Comparison of ENCODE assay signal across 16 mouse cellular contexts in the genomic region with DNA sequence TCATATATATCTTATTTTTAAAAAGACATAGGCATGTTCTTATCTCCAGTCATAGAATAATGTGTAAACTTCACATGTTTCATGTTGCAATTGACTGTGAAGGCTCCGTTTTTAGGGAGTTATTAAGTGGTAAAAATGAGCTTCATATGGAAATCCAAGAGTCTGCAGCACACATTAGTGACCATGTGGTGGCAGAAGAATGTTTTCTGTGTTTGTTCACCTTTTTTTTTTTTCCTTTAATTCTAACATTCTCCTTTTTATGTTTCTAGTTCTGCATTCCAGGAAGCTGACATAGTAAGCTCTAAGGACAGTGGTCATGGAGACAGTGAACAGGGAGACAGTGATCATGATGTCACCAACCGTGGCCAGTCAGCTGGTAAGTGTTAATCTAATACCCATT. TPM values are rescaled to one million over a fixed set of nuclear protein-coding genes. Genes with fewer than 3 reads are reported as not detected.
DNase-seq lines count a peak whose midpoint lies in the region; ATAC-seq and TF ChIP-seq lines count a peak whose summit lies in the region.
"Had no signal": no experiment of that assay in that cellular context is flagged by ENCODE, and none has a peak within 500 bp of the region (broad histone marks: within the 10 kb centered on the region; RNA-seq: fewer than 3 reads in every experiment).

No protein-coding gene starts in this region.

- peak overlapping the region; percentile 21; the same call in 1 of the 2 replicates for H3K4me2 ChIP-seq in limb, embryonic 13.5 days (replicated peaks)
- H3K4me2 ChIP-seq in forebrain, postnatal 0 days (ENCODE audit: low read depth): peak overlapping the region; percentile 92
- H3K4me2 ChIP-seq in neural tube, embryonic 14.5 days (ENCODE audit: low read depth, low read length): peak overlapping the region; percentile 49
- H3K4me2 ChIP-seq: liver, embryonic 13.5 days had no signal

- ATAC-seq in limb, embryonic 13.5 days (ENCODE audit: low FRiP score, low read depth): no peak
- no peak for ATAC-seq in forebrain, postnatal 0 days
- ATAC-seq in neural tube, embryonic 14.5 days (ENCODE audit: low read depth): no peak
- ATAC-seq in monocyte, adult 5-6 weeks (replicated peaks; ENCODE audit: insufficient number of reproducible peaks, low FRiP score, low TSS enrichment, poor library complexity, severe bottlenecking): no peak

- no peak overlapping the region for H3K9ac ChIP-seq in limb, embryonic 13.5 days
- H3K9ac ChIP-seq in forebrain, postnatal 0 days: no peak overlapping the region
- H3K9ac ChIP-seq in neural tube, embryonic 14.5 days (replicated peaks; ENCODE audit: low read depth, low read length): no peak overlapping the region
- H3K9ac ChIP-seq: liver, embryonic 13.5 days had no signal

- H3K27ac ChIP-seq in limb, embryonic 13.5 days: no peak overlapping the region
- no peak overlapping the region for H3K27ac ChIP-seq in limb, embryonic 10.5 days
- no peak overlapping the region for H3K27ac ChIP-seq in cortical plate, adult 2 months (ENCODE audit: insufficient read depth, low read length)
- no peak overlapping the region for H3K27ac ChIP-seq in forebrain, postnatal 0 days (ENCODE audit: low read depth, low read length)
- no peak overlapping the region for H3K27ac ChIP-seq in neural tube, embryonic 14.5 days (ENCODE audit: low read depth, low read length)
- H3K27ac ChIP-seq: heart, embryonic 10.5 days; liver, embryonic 13.5 days had no signal

- no peak overlapping the region for H3K4me3 ChIP-seq in limb, embryonic 13.5 days
- no peak overlapping the region for H3K4me3 ChIP-seq in limb, embryonic 10.5 days
- peak overlapping the region; percentile 92 for H3K4me3 ChIP-seq in cortical plate, adult 2 months (ENCODE audit: insufficient read depth, low read length)
- H3K4me3 ChIP-seq in forebrain, postnatal 0 days (ENCODE audit: low read depth, low read length): peak overlapping the region; percentile 9
- no peak overlapping the region for H3K4me3 ChIP-seq in neural tube, embryonic 14.5 days (ENCODE audit: low read depth, low read length)
- H3K4me3 ChIP-seq: heart, embryonic 10.5 days; liver, embryonic 13.5 days had no signal

- TF ChIP-seq POLR2A in cortical plate, adult 2 months (IDR thresholded peaks at IDR 0.05; ENCODE audit: extremely low read depth, insufficient read depth, low read length): no peak

- no peaks in the 10 kb centered on the region for H3K36me3 ChIP-seq in limb, embryonic 13.5 days
- no peaks in the 10 kb centered on the region for H3K36me3 ChIP-seq in limb, embryonic 10.5 days
- H3K36me3 ChIP-seq in forebrain, postnatal 0 days (ENCODE audit: insufficient read depth): no peaks in the 10 kb centered on the region; the same call in 1 of the 2 replicates
- no peaks in the 10 kb centered on the region for H3K36me3 ChIP-seq in neural tube, embryonic 14.5 days (ENCODE audit: control insufficient read depth, insufficient read depth, low read length)
- H3K36me3 ChIP-seq: heart, embryonic 10.5 days; liver, embryonic 13.5 days had no signal

- H3K9me3 ChIP-seq in limb, embryonic 13.5 days: no peaks in the 10 kb centered on the region
- H3K9me3 ChIP-seq in limb, embryonic 10.5 days (replicated peaks): no peaks in the 10 kb centered on the region
- no peaks in the 10 kb centered on the region for H3K9me3 ChIP-seq in forebrain, postnatal 0 days (ENCODE audit: low read length)
- H3K9me3 ChIP-seq in neural tube, embryonic 14.5 days (ENCODE audit: control insufficient read depth, low read length): no peaks in the 10 kb centered on the region
- H3K9me3 ChIP-seq: heart, embryonic 10.5 days; liver, embryonic 13.5 days had no signal

- no peak for DNase-seq in limb, embryonic 10.5 days (ENCODE audit: low spot score)
- DNase-seq in forebrain, postnatal 0 days: no peak
- no peak for DNase-seq in right cerebral cortex, postnatal 25 days
- DNase-seq: cerebellum, adult 2 months; gastrocnemius, postnatal 14 days; heart, postnatal 36 days; kidney, adult 9 months; liver, embryonic 13.5 days; lung, postnatal 4 days; right cerebral cortex, postnatal 4 days; thymus, adult 2 months had no signal

- peaks cover 30% of the 10 kb centered on the region for H3K4me1 ChIP-seq in limb, embryonic 13.5 days
- H3K4me1 ChIP-seq in limb, embryonic 10.5 days: peaks cover 30% of the 10 kb centered on the region
- H3K4me1 ChIP-seq in cortical plate, adult 2 months (ENCODE audit: control insufficient read depth, insufficient read depth, low read length): peaks cover 2% of the 10 kb centered on the region
- H3K4me1 ChIP-seq in forebrain, postnatal 0 days (ENCODE audit: insufficient read depth): peaks cover 5% of the 10 kb centered on the region; the same call in 1 of the 2 replicates
- H3K4me1 ChIP-seq in neural tube, embryonic 14.5 days (ENCODE audit: control insufficient read depth, insufficient read depth, low read length): peaks cover 3% of the 10 kb centered on the region; the same call in 1 of the 2 replicates

- TF ChIP-seq CTCF in cortical plate, adult 2 months (IDR thresholded peaks at IDR 0.05; ENCODE audit: extremely low read depth, insufficient read depth, low read length): 0 out of 2 replicates have a peak, but pooled peaks have one; percentile 1
- TF ChIP-seq CTCF in forebrain, postnatal 0 days (IDR thresholded peaks at IDR 0.05; ENCODE audit: low read depth): peak; percentile 52

- H3K27me3 ChIP-seq in limb, embryonic 13.5 days: peaks cover 31% of the 10 kb centered on the region
- peaks cover 50% of the 10 kb centered on the region for H3K27me3 ChIP-seq in limb, embryonic 10.5 days (ENCODE audit: low read depth, poor library complexity, severe bottlenecking)
- H3K27me3 ChIP-seq in forebrain, postnatal 0 days (ENCODE audit: insufficient read depth, low read length): no peaks in the 10 kb centered on the region
- H3K27me3 ChIP-seq in neural tube, embryonic 14.5 days (ENCODE audit: control insufficient read depth, insufficient read depth, low read length): no peaks in the 10 kb centered on the region; the same call in 1 of the 2 replicates

- 34% methylated on average over 2 of the region's 2 CpGs for WGBS in limb, embryonic 13.5 days
- WGBS in limb, embryonic 10.5 days: 71% methylated on average over 2 of the region's 2 CpGs
- WGBS in forebrain, postnatal 0 days: 22% methylated on average over 2 of the region's 2 CpGs
- 40% methylated on average over 2 of the region's 2 CpGs for WGBS in neural tube, embryonic 14.5 days

RNA-seq across cellular contexts. Expression of a gene that starts 5.6 kb away (rescaled TPM):
- 6.9 and 7.2 TPM in 2 replicates for polyA plus RNA-seq in limb, embryonic 13.5 days (2015; fragmentation: Nextera tagmentation; extraction: Ambion mirVana)
- polyA plus RNA-seq in limb, embryonic 10.5 days (2016; fragmentation: Nextera tagmentation; extraction: Ambion mirVana): 1.7 and 5.9 TPM in 2 replicates
- 73.6 and 83.9 TPM in 2 replicates for polyA plus RNA-seq in cortical plate, adult 2 months (2012; rRNA removed)
- 105 and 123 TPM in 2 replicates for total RNA-seq in forebrain, postnatal 0 days (2014; rRNA removed)
- 14.0 and 17.9 TPM in 2 replicates for polyA plus RNA-seq in forebrain, postnatal 0 days (2015; fragmentation: Nextera tagmentation; extraction: Ambion mirVana)
- polyA plus RNA-seq in neural tube, embryonic 14.5 days (2014; fragmentation: Nextera tagmentation; extraction: Ambion mirVana): 19.9 and 28.1 TPM in 2 replicates
- not detected in 3 replicates for total RNA-seq in monocyte, adult 5-6 weeks (2017)
- total RNA-seq: heart, postnatal 36 days had no signal

Comparison
In these comparisons a context has a peak if more than half of its experiments do, and no peak if none do; other contexts are left out.
1. H3K4me2 ChIP-seq: peak in every context shown above with its lines; median percentile 92 in forebrain, postnatal 0 days; 49 in neural tube, embryonic 14.5 days; 21 in limb, embryonic 13.5 days.
2. H3K4me3 ChIP-seq: peak in cortical plate, adult 2 months (single experiment) and forebrain, postnatal 0 days (single experiment); none in limb, embryonic 13.5 days (single experiment), limb, embryonic 10.5 days (single experiment) and neural tube, embryonic 14.5 days (single experiment).